Mouse (Mus musculus) brain, embryonic 18.5 days (tissue): ENCODE measurements around the gene Spon1.

Experiments
- DNase-seq: peaks from one replicate; pipeline ENCODE4 v3.0.0-alpha.2; 2012; ENCODE audit warnings: low read depth, low spot score

The Spon1 gene

DNA sequence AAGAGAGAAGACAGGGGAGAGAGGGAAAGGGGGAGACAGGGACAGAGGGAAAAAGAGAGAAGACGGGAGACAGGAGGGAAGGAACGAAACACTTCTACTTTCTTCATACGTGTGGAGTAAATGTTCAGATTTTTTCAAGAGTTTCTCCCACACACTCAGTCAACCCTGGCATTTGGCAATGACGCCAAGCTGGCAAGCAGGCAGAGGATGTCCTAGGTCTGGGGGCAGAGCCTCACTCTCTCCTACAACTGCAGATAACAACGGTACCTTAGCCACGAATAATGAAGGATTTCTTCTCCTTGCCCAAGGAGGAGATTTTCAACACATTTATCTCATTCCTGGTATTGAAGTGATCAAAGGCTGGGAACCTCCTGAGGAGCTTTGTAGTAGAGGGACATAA, 321.5 kb downstream of the Spon1 start:
- DNase-seq = no peak

GRCm38 (mm10) chr7:114087986-114088385, 322.2 kb downstream of the Spon1 start:
- no peak for DNase-seq

DNA sequence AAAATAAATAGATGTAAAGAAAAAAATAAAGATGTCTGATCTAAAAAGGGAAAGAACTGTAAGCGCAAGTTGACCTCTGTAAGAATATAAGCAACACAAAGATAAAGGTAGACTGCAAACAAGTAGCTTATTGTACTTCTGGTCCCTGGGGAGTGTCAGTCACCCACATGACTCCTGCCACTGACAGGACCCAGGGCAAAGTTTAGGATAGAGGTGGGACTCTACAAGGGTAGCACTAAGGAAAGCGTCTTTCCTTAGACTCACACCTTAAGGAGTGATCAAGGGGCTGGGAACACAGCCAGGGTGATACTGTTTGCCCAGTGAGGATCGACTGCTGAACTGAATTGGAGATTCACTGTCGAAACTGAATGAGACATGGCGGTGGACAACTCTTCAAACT, 323.1 kb downstream of the Spon1 start:
- DNase-seq = no peak

- DNase-seq = no peak
Measured at GRCm38 (mm10) chr7:114090231-114090630, 324.4 kb downstream of the Spon1 start.

GRCm38 (mm10) chr7:114090892-114091545, 325.2 kb downstream of the Spon1 start:
- DNase-seq = no peak
